Mouse (Mus musculus) embryo, embryonic 10.5 days (tissue): Measurements from ENCODE around the gene 4930556J24Rik.
"Not testable (repeated sequence)": the region's sequence is repeated elsewhere in the genome, so short reads cannot be mapped to it uniquely, and the experiment has no call there.

Experiments used
- DNase-seq: peaks from one replicate; pipeline ENCODE4 v3.0.0-alpha.2; 2015; ENCODE audit warnings: low spot score

The 4930556J24Rik gene

GRCm38 (mm10) chr11:3921281-3921850 is 55.2 kb downstream of the 4930556J24Rik start:
- peak; percentile 77 for DNase-seq

- no peak for DNase-seq
Observed at GRCm38 (mm10) chr11:3920476-3920875, 56.1 kb downstream of the 4930556J24Rik start.

- DNase-seq, result peak; percentile 32
Observed at GRCm38 (mm10) chr11:3918738-3919137, 57.8 kb downstream of the 4930556J24Rik start.

GRCm38 (mm10) chr11:3914109-3914840 is 62.3 kb downstream of the 4930556J24Rik start, which contains the start of gene Slc35e4:
TSS of gene Slc35e4 (minus strand) at chr11:3914664.
- peak; percentile 86 for DNase-seq

DNA sequence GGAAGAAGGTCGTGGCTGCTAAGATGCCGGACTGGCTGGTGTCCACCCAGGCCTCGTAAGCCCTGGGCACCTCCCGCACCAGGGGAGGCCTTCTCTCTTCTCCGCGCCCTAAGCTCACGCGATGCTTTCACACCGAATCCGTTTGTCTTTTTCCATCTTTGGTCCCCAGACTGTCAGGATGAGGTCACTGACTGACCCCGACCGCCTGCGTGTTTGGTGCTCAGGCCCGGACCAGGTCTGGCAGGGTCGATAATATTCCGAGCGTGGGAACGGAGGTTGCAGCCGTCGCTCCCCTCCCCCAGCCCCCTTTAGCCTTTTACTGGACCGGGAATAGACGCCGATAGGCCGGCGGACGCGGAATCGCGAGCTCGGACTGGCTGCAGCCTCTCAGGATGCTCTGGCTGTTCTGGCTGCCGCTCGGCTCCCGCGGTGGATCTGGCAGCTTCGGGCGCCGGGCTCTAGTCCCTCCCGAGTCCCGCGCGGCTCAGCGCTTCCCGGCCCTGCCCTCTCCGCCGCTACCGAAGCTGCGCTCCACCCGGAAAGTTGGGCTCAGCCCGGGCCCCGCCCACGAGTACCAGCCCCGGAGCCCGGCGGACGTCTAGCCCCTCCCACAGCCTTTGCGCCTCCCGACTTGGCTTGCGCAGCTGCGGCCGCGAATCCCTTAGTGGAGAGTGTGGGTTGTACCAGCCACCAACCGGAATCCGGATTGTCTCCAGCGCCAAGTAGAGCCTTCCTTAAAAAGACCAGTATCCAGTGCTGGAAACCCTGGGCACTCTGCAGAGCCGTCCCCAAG is 63.1 kb downstream of the 4930556J24Rik start:
- DNase-seq, result peak; percentile 89

GRCm38 (mm10) chr11:3912875-3913271 is 63.7 kb downstream of the 4930556J24Rik start:
- peak; percentile 39 for DNase-seq

DNA sequence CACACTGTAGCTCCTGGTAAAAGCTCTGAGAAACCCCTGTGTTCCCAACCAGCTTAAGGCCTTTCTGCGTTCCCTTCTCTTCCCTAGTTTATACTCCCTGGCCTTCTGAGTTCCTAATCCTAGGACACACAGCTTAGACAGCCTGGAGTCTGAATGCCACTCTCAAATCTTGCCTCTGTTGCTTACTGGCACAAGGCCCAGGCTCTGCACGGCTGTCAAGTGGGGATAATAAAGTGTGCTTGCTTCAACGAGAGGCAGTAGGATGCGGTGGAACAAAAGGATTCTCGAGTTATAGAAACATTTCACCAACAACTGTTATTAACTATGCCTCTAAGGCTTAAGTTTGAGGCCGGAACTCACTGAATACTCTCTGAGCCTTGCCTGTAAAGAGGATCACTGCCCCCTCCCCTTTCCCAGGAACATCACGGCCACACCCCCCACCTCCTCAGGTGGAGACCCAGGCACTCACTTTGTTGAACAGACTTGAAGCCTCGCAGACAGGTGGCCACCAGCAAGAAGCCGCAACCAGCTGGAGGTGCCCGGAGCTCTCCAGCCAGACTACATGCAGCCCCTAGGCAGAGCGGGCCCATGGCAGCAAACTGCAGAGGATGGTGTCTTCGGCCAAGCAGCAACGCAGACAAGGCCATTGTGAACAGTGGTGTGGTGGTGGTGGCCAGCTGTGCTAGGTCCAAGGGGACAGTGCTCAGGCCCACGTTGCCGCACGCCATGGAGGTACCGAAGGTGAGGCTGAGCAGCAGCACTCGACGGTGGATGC is 64.3 kb downstream of the 4930556J24Rik start:
- DNase-seq, result peak; percentile 7

DNA sequence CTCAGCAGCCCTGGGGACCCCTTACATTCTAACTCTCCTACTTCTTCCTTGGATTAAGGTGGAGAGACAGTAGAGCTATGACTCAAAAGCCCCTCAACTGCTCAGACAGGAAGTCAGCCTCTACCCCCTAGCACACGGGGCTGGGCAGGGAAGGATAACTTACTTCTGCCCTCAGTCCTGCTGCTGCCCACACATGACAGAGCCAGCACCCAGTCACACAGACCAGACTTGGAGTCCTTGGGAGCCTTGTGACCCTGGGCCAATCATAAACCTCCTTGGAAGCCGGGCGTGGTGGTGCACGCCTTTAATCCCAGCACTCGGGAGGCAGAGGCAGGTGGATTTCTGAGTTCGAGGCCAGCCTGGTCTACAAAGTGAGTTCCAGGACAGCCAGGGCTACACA is 65.1 kb downstream of the 4930556J24Rik start:
- not testable (repeated sequence) for DNase-seq

DNA sequence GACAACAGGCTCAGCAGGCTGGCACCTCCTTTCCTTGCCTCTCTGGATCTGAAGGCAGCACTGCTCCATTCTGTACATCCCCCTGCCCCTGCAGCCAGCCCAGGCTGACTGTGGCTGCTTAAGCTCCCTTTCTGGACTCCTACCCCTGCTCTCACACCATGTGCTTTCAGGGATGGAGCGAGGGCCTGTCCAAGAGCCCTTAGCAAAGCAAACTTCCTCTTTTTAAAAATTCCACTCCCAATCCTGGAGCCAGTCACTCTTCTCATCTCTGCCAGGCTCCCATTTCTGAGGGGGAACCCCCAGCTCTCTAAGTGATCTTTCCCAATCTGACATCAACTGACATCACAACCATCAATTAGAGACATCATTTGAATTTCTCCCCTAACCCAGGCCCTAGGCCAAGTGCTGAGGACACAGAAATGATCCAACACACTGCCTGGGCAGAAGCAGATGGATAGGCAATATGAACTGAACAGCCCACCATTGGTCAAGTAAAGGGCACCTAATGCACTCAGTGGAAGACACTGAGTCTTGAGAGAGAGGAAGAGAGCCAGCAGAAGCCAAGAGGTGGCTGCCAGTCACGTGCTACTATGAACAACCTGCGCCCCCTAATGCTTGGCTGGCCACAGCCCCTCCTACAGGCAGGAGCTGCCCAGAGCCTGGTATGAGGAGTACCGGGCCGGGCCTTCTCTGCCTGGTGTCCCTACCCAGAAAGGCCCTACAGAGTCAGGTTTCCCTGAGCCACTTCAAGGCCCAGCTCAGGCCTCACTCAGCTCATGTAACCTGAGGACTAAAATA is 65.9 kb downstream of the 4930556J24Rik start:
- no peak for DNase-seq

DNA sequence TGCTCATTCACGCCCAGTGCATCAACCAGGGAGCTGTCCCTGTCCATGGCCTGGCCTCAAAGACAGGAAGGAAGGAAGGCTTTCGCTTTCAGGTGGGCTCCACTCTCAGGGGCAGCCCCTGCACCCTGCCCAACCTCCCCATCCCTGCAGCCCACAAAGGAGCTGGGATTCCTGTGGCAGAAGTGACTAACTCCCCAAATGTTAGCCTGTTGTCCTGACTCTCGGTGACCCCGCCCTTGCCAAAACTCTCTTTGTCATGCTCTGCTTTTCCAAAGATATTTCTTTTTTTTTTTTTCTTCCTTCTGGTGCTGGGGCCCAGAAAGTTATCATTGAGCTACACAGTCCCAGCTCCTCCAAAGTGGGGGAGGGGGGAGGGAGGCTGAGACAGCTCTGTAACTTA is 67.3 kb downstream of the 4930556J24Rik start:
- DNase-seq, result no peak

DNA sequence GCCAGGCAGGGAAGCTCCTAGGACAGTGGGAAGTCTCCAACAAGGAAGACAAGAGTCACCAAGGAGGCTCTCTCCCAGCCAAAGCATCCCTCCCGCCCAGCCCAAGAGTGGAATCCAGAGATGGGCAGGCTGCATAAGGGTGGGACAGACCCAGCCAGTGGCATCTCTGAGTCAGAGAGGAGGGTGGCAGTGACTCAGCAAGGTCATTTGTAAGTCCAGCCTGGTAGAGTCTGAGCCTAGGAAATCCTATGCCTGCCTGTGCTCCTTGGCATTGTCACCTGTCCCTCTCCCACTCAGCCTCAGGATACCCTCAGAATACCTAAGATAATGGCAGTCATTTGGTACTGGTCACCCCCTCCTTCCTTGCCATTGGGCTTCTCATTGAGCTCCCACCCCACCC is 71.1 kb downstream of the 4930556J24Rik start:
- no peak for DNase-seq

DNA sequence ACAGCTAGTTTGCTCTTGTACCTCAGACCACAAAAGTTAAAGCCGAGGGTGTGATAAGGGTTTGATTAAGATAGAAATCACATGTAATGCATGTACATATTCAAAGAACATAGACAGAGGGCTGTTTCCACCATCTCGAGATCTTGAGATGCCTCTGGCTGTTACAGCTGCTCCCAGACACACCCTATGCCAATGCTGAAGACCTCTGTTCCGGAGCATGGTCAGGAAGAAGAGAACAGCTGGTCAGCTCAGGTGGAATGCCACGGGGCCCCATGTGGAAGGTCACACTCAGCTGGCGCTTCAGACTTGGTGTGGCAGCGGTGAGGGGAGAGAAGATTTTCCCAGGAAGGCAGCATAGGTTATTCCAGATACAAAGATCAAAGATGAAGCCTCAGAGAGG is 71.9 kb downstream of the 4930556J24Rik start:
- no peak for DNase-seq

- DNase-seq, result no peak
Observed at GRCm38 (mm10) chr11:3903046-3903445, 73.5 kb downstream of the 4930556J24Rik start.

GRCm38 (mm10) chr11:3902516-3902915 is 74.1 kb downstream of the 4930556J24Rik start:
- no peak for DNase-seq

DNA sequence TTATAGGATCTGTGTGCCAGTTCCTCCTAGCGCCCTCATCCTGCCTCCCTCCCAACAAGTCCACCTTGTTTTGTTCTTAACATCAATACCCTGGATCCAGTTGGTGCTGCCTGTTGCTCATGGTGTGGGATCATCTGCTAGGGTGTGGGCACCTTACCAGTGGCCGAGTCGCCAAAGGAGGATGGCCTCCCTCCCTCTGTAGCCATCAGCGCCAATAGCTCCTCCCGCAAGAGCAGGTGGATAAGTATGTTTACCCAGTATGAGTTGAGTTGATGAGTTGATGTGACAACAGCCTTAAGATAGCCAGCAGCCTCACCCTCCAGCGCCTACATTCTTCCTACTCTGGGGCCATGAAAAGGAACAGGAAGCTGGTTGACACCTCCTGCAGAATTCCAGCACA is 76.3 kb downstream of the 4930556J24Rik start:
- no peak for DNase-seq

DNA sequence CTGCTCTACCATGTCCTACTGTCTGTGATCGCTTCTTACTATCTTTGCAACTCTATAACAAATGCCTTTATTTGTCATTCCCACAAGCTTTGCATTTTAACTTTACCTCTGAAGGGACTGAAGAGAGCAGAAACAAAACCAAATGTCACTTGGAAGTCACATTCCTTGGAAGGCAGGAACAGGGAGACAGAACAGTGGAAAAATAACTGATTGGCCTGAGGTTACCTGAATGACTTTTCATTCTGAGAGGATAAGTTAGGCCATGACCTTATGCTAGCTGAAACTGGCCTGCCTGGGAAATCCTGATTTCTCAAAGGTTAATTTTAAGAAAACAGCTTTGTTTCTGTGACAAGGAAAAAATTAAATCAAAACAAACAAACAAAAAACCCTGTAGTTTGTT is 80.6 kb downstream of the 4930556J24Rik start:
- peak; percentile 6 for DNase-seq

DNA sequence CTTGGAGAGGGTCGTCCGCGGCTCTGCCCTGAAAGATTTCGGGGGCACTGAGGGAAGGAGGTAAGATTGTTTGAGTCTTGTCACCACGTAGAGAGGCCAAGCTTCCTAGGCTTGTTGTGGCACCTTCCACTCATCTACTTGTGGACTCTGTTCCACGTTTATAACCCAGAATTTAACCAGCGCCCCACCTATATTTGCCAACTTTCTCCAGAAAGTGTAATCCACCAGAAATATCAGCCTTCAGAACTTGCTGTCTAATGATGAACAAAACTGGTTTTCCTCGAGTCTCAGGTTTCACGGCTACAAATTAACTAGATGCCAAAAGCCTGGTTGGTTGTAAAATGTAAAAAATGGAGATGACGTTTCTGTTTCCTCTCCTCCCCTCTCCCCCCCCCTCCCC is 81.1 kb downstream of the 4930556J24Rik start:
- peak; percentile 49 for DNase-seq

DNA sequence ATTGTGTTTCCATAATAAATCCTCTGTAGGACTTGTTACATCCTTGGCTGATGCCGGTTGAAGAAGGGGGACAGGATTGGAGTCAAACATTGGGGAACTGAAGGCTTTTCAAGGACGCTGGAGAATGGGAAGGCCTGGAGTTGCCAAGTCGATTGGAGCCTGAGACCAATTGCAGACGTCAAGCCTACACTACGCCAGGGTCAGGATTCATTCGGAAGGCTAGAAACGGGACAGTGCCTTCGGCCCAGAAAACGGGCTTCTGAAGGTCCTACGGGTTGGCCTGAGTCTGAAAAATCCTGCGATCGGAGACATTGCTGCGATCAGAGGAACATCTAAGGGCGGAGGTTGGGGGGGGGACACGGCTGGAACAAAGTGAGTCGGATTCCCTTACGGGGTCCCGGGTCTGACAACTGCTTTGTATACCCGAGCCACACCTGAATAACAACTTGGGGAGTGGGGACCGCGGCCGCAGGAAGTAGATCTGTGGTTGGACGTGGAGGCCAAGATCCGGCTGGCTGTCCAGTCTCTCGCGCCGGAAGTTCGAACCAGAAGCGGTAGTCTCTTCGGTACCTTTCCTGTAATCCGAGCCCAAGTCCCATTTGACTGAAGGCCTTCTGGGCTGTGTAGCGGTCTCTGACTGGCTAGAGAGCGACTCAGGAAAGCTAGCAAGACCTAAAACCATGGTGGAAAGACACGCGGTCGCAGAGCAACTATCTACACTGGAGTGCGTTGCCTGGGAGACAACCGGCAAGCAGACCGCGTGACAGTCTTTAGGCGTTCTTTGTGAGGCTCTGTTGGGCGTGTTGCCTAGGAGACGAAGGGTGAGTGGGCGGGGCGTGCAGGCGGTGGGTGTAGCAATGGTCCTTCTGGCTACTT is 81.9 kb downstream of the 4930556J24Rik start, which contains the start of the genes 4921536K21Rik and Dusp18:
Gene 4921536K21Rik (minus strand): TSS at position 693 of the 876 bp plus-strand sequence.
Gene Dusp18 (plus strand): TSS at position 835 of the 876 bp plus-strand sequence.
- peak; percentile 98 for DNase-seq

DNA sequence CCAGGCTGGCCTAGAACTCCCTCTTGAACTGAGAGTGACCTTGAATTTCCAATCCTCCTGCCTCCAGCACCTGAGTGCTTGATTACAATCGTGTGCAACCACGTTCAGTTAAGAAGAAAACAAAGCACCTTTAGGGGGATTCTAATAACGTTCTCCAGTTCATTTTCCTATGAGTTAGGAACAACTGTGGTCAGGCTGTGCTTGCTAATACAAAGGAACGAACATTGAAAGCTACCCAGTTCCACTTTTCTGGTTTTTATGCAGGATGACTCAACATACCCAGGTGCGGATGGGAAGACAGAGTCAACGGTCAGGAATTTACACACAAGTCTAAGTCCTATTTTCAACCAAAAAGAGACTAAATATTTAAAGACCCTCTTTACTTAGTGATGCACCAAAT is 82.6 kb downstream of the 4930556J24Rik start:
- DNase-seq, result no peak
